Mouse (Mus musculus) MEL (cell line): ENCODE data around the gene Slc4a11.

Experiments
- JUND ChIP-seq: IDR thresholded peaks from 2 replicates; pipeline ENCODE4 v1.6.1; 2011; ENCODE audit warnings: low read depth, mild to moderate bottlenecking, improper control_type of control experiment, low read length
- POLR2A ChIP-seq, 2 experiments: IDR thresholded peaks; 2 replicates each; pipeline ENCODE4 v1.6.1; 2011 to 2012; ENCODE audit warnings: low read length in 2 of 2, mild to moderate bottlenecking in 2 of 2, control low read depth in 1 of 2, improper control_type of control experiment in 1 of 2, low read depth in 1 of 2, moderate library complexity in 1 of 2; ENCODE audit not compliant: control insufficient read depth in 1 of 2, insufficient read depth in 1 of 2, poor library complexity in 1 of 2
- SIN3A ChIP-seq: IDR thresholded peaks from 2 replicates; pipeline ENCODE4 v1.6.1; 2012; ENCODE audit warnings: low read length, improper control_type of control experiment, inconsistent platforms
- TBP ChIP-seq: IDR thresholded peaks from 2 replicates; pipeline ENCODE4 v1.8.0; 2011; ENCODE audit warnings: low read depth, low read length, improper control_type of control experiment

DNA sequence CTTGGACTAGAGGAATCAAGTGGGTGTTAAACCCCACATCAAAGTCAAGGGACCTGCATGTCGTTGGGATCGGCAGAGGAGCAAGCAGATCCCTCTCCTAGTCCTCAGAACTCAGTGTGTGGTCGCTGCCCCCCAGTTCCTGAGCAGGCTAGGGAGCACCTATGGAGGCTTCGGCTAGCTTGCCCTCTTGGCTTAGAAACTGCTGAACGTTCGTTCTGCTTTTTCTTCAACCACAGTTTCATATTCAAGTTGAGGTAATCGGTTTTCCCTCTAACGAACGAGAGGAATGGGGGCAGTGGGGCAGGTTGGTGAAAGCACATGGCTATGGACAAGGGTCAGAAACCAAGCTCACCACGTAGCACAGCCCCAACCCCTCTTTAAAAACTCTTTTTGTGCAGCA is 9.7 kb upstream of the Slc4a11 start:
- no peak for TF ChIP-seq POLR2A (IDR thresholded peaks at IDR 0.05; ENCODE audit: control insufficient read depth in 1 of 2, insufficient read depth in 1 of 2, low read depth in 1 of 2, low read length in 2 of 2, poor library complexity in 1 of 2)
- no peak for TF ChIP-seq SIN3A
- no peak for TF ChIP-seq JUND
- no peak for TF ChIP-seq TBP
